Mouse (Mus musculus): ENCODE results near the gene Gm12216. TPM values are rescaled to one million over a fixed set of nuclear protein-coding genes. Genes with fewer than 3 reads are reported as not detected.

Gene Gm12216
- polyA plus RNA-seq, 1 experiment from 2014 or later: 1.9 TPM

GRCm38 (mm10) chr11:53816841-53817375, 42.1 kb downstream of the Gm12216 start:
- WGBS: 93% methylated on average over 5 of the region's 5 CpGs
- Histone ChIP-seq H3K4me1 (replicated peaks; ENCODE audit: control insufficient read depth, insufficient read depth) (no peaks in the 10 kb centered on the region), H3K9ac (ENCODE audit: low read length) (no peak overlapping the region), H3K9me3 (ENCODE audit: control insufficient read depth, low read length) (no peaks in the 10 kb centered on the region), H3K27ac (replicated peaks) (no peak overlapping the region), H3K36me3 (ENCODE audit: control insufficient read depth, insufficient read depth, low read length) (no peaks in the 10 kb centered on the region), H3K4me2 (replicated peaks; ENCODE audit: low read depth) (no peak overlapping the region), H3K27me3 (ENCODE audit: control insufficient read depth, insufficient read depth, low read length) (no peaks in the 10 kb centered on the region), H3K4me3 (ENCODE audit: low read depth, low read length) (no peak overlapping the region)
- TF ChIP-seq CTCF (IDR thresholded peaks at IDR 0.05; ENCODE audit: low read depth) (no peak), EP300 (optimal IDR thresholded peaks at IDR 0.05) (no peak)
- DNase-seq (ENCODE audit: low spot score) (no peak), ATAC-seq (ENCODE audit: low FRiP score, low TSS enrichment) (no peak)

GRCm38 (mm10) chr11:53814810-53815209, 44.2 kb downstream of the Gm12216 start:
- DNase-seq (ENCODE audit: low spot score): no peak
- ATAC-seq (ENCODE audit: low FRiP score, low TSS enrichment): no peak
- no peak overlapping the region for H3K27ac ChIP-seq (replicated peaks)
- H3K36me3 ChIP-seq (ENCODE audit: control insufficient read depth, insufficient read depth, low read length): no peaks in the 10 kb centered on the region
- H3K4me3 ChIP-seq (ENCODE audit: low read depth, low read length): no peak overlapping the region
- H3K27me3 ChIP-seq (ENCODE audit: control insufficient read depth, insufficient read depth, low read length): no peaks in the 10 kb centered on the region
- no peak overlapping the region for H3K4me2 ChIP-seq (replicated peaks; ENCODE audit: low read depth)
- 49% methylated on average over 3 of the region's 3 CpGs for WGBS
- H3K9me3 ChIP-seq (ENCODE audit: control insufficient read depth, low read length): no peaks in the 10 kb centered on the region
- no peaks in the 10 kb centered on the region for H3K4me1 ChIP-seq (replicated peaks; ENCODE audit: control insufficient read depth, insufficient read depth)
- no peak for TF ChIP-seq CTCF (IDR thresholded peaks at IDR 0.05; ENCODE audit: low read depth)
- no peak for TF ChIP-seq EP300 (optimal IDR thresholded peaks at IDR 0.05)
- H3K9ac ChIP-seq (ENCODE audit: low read length): no peak overlapping the region

- no peak for DNase-seq (ENCODE audit: low spot score)
- Histone ChIP-seq H3K27ac (replicated peaks) (no peak overlapping the region), H3K4me3 (ENCODE audit: low read depth, low read length) (no peak overlapping the region), H3K36me3 (ENCODE audit: control insufficient read depth, insufficient read depth, low read length) (no peaks in the 10 kb centered on the region), H3K4me2 (replicated peaks; ENCODE audit: low read depth) (no peak overlapping the region), H3K9me3 (ENCODE audit: control insufficient read depth, low read length) (no peaks in the 10 kb centered on the region), H3K4me1 (replicated peaks; ENCODE audit: control insufficient read depth, insufficient read depth) (no peaks in the 10 kb centered on the region), H3K9ac (ENCODE audit: low read length) (no peak overlapping the region), H3K27me3 (ENCODE audit: control insufficient read depth, insufficient read depth, low read length) (no peaks in the 10 kb centered on the region)
- WGBS: 80% methylated on average over 16 of the region's 16 CpGs
- TF ChIP-seq EP300 (optimal IDR thresholded peaks at IDR 0.05): no peak
- TF ChIP-seq CTCF (IDR thresholded peaks at IDR 0.05; ENCODE audit: low read depth): no peak
- ATAC-seq (ENCODE audit: low FRiP score, low TSS enrichment): no peak
Measured at GRCm38 (mm10) chr11:53813001-53813868, 45.8 kb downstream of the Gm12216 start.

GRCm38 (mm10) chr11:53811312-53811711, 47.7 kb downstream of the Gm12216 start:
- TF ChIP-seq EP300 (optimal IDR thresholded peaks at IDR 0.05) (no peak), CTCF (IDR thresholded peaks at IDR 0.05; ENCODE audit: low read depth) (no peak)
- no peak for ATAC-seq (ENCODE audit: low FRiP score, low TSS enrichment)
- Histone ChIP-seq H3K4me2 (replicated peaks; ENCODE audit: low read depth) (no peak overlapping the region), H3K27me3 (ENCODE audit: control insufficient read depth, insufficient read depth, low read length) (no peaks in the 10 kb centered on the region), H3K9me3 (ENCODE audit: control insufficient read depth, low read length) (no peaks in the 10 kb centered on the region), H3K4me3 (ENCODE audit: low read depth, low read length) (no peak overlapping the region), H3K4me1 (replicated peaks; ENCODE audit: control insufficient read depth, insufficient read depth) (no peaks in the 10 kb centered on the region), H3K36me3 (ENCODE audit: control insufficient read depth, insufficient read depth, low read length) (no peaks in the 10 kb centered on the region), H3K27ac (replicated peaks) (no peak overlapping the region), H3K9ac (ENCODE audit: low read length) (no peak overlapping the region)
- WGBS: 82% methylated on average over 3 of the region's 3 CpGs
- DNase-seq (ENCODE audit: low spot score): no peak

GRCm38 (mm10) chr11:53810749-53811148, 48.3 kb downstream of the Gm12216 start:
- Histone ChIP-seq H3K36me3 (ENCODE audit: control insufficient read depth, insufficient read depth, low read length) (no peaks in the 10 kb centered on the region), H3K9ac (ENCODE audit: low read length) (no peak overlapping the region), H3K9me3 (ENCODE audit: control insufficient read depth, low read length) (no peaks in the 10 kb centered on the region), H3K27ac (replicated peaks) (no peak overlapping the region), H3K4me3 (ENCODE audit: low read depth, low read length) (no peak overlapping the region), H3K4me2 (replicated peaks; ENCODE audit: low read depth) (no peak overlapping the region), H3K27me3 (ENCODE audit: control insufficient read depth, insufficient read depth, low read length) (no peaks in the 10 kb centered on the region), H3K4me1 (replicated peaks; ENCODE audit: control insufficient read depth, insufficient read depth) (no peaks in the 10 kb centered on the region)
- 36% methylated on average over 2 of the region's 2 CpGs for WGBS
- TF ChIP-seq CTCF (IDR thresholded peaks at IDR 0.05; ENCODE audit: low read depth): no peak
- no peak for TF ChIP-seq EP300 (optimal IDR thresholded peaks at IDR 0.05)
- DNase-seq (ENCODE audit: low spot score): no peak
- no peak for ATAC-seq (ENCODE audit: low FRiP score, low TSS enrichment)

- no peak overlapping the region for H3K9ac ChIP-seq (ENCODE audit: low read length)
- ATAC-seq (ENCODE audit: low FRiP score, low TSS enrichment) (no peak), DNase-seq (ENCODE audit: low spot score) (no peak)
- TF ChIP-seq EP300 (optimal IDR thresholded peaks at IDR 0.05): no peak
- TF ChIP-seq CTCF (IDR thresholded peaks at IDR 0.05; ENCODE audit: low read depth): no peak
- H3K36me3 ChIP-seq (ENCODE audit: control insufficient read depth, insufficient read depth, low read length): no peaks in the 10 kb centered on the region
- no peak overlapping the region for H3K4me3 ChIP-seq (ENCODE audit: low read depth, low read length)
- WGBS: 46% methylated on average over 5 of the region's 5 CpGs
- no peak overlapping the region for H3K4me2 ChIP-seq (replicated peaks; ENCODE audit: low read depth)
- H3K27me3 ChIP-seq (ENCODE audit: control insufficient read depth, insufficient read depth, low read length): no peaks in the 10 kb centered on the region
- H3K27ac ChIP-seq (replicated peaks): no peak overlapping the region
- no peaks in the 10 kb centered on the region for H3K9me3 ChIP-seq (ENCODE audit: control insufficient read depth, low read length)
- no peaks in the 10 kb centered on the region for H3K4me1 ChIP-seq (replicated peaks; ENCODE audit: control insufficient read depth, insufficient read depth)
Measured at GRCm38 (mm10) chr11:53810156-53810555, 48.9 kb downstream of the Gm12216 start.
